Mouse (Mus musculus) limb, embryonic 15.5 days (tissue): ENCODE measurements at regions not wholly inside any gene's neighbourhood (a gene's known extent, or its start where the extent isn't known, plus 50 kb on each side); places are given as distances from the start of the nearest gene placed in this dataset.

Experiments used
- ATAC-seq: fragments of 200-750 bp; cut with Nextera tagmentation; 2 replicates; pipeline ENCODE4 v1.8.0; 2017; ENCODE audit warnings: low read depth, moderate TSS enrichment; ENCODE audit not compliant: insufficient number of reproducible peaks, low FRiP score, low TSS enrichment
- H3K27ac ChIP-seq: fragments of 300-500 bp; sonication (generic); 2 replicates; pipeline ENCODE4 v1.5.1; 2015; ENCODE audit warnings: moderate library complexity, mild to moderate bottlenecking, inconsistent platforms
- H3K27me3 ChIP-seq: fragments of 300-500 bp; sonication (generic); 2 replicates; pipeline ENCODE4 v1.6.1; 2015; ENCODE audit warnings: inconsistent platforms
- H3K36me3 ChIP-seq: fragments of 300-500 bp; sonication (generic); 2 replicates; pipeline ENCODE4 v1.6.1; 2015; ENCODE audit warnings: inconsistent platforms
- H3K4me1 ChIP-seq: fragments of 300-500 bp; sonication (generic); 2 replicates; pipeline ENCODE4 v1.6.1; 2015; ENCODE audit warnings: inconsistent platforms
- H3K4me2 ChIP-seq: fragments of 300-500 bp; sonication (generic); 2 replicates; pipeline ENCODE4 v1.6.1; 2015; ENCODE audit warnings: mild to moderate bottlenecking, inconsistent platforms
- H3K4me3 ChIP-seq: fragments of 300-500 bp; sonication (generic); 2 replicates; pipeline ENCODE4 v1.5.1; 2015; ENCODE audit warnings: mild to moderate bottlenecking, inconsistent platforms
- H3K9ac ChIP-seq: fragments of 300-500 bp; sonication (generic); 2 replicates; pipeline ENCODE4 v1.6.1; 2015; ENCODE audit warnings: inconsistent platforms
- H3K9me3 ChIP-seq: fragments of 300-500 bp; sonication (generic); 2 replicates; pipeline ENCODE4 v1.6.1; 2016; ENCODE audit warnings: inconsistent platforms
- WGBS: fragments of 180-500 bp; shearing (Covaris S2); methylation state at CpG from one replicate; pipeline ENCODE4 v1.1.7; 2015; 5-methylcytosine and 5-hydroxymethylcytosine counted together

DNA sequence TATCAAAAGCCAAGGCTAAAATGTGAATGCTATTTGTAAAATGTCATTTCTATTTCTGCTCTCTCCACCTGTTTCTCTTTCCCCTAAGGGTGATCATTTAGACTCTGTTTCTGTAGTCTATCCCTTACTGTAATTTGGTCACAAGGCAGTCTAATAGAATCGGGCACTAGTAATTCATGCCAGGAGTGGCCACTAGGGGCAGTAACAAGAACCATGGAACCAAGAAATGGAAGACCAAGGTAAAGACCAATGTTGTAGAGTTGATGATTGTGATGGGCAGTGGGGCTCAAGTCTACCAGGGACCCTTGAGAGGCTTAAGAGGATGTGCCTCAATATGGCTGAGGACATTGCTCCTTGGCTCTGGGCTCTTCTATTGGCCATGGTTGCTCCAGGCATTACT, 180.5 kb upstream of the Eif4g2 start:
- no peaks in the 10 kb centered on the region for H3K36me3 ChIP-seq
- H3K9me3 ChIP-seq = no peaks in the 10 kb centered on the region
- H3K27ac ChIP-seq = no peak overlapping the region
- H3K9ac ChIP-seq = no peak overlapping the region
- ATAC-seq = no peak
- 68% methylated on average over 1 of the region's 1 CpGs for WGBS
- no peaks in the 10 kb centered on the region for H3K27me3 ChIP-seq
- no peak overlapping the region for H3K4me2 ChIP-seq
- no peak overlapping the region for H3K4me3 ChIP-seq
- no peaks in the 10 kb centered on the region for H3K4me1 ChIP-seq

DNA sequence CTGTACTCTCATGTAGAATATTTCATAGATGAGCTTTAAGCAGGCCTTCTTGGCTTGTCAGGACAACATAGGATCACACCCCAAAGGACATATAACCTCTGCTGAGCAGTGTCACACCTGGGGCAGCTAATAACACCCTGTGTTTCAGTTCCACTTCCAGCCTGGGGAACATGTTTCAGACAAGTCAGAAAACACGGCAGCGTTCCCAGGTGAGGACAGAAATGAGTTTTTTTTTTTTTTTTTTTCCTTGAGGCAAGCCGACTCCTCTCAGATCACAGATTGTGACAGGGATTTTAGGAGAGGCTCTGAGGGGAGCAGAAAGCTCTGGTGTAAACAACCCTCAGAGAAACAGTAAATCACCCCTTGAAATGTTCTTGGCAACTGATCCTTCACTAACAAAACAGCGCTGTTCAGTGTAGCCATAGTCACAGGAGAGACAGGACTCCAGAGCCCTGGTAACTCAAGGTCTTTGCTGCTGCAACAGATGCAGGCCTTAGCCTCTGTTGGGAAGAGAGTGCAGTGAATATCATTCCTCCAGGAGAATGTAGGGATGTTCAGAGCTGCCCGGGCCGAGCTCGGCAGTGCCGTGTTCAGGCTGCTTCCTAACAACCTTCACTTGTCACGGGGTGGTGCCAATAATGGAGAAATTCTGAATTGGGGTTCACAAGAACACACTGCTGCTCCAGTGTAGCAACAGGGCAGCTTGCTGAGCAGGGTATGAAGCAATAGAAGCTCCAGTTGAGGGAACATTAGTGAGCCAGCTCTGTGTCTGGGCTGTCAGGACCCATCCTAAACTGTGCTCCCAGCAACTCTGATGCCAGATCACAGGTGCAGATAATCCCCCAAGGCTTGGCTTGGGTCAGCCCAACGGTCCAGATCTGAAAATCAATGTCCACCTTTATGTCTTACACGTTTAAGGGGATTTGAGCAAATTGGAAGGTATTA, 177.1 kb upstream of the Eif4g2 start:
- Histone ChIP-seq H3K27ac (peak overlapping the region; percentile 77), H3K4me1 (no peaks in the 10 kb centered on the region), H3K36me3 (no peaks in the 10 kb centered on the region), H3K27me3 (no peaks in the 10 kb centered on the region), H3K4me3 (no peak overlapping the region), H3K9me3 (no peaks in the 10 kb centered on the region), H3K4me2 (no peak overlapping the region), H3K9ac (no peak overlapping the region)
- 53% methylated on average over 11 of the region's 11 CpGs for WGBS
- no peak for ATAC-seq

DNA sequence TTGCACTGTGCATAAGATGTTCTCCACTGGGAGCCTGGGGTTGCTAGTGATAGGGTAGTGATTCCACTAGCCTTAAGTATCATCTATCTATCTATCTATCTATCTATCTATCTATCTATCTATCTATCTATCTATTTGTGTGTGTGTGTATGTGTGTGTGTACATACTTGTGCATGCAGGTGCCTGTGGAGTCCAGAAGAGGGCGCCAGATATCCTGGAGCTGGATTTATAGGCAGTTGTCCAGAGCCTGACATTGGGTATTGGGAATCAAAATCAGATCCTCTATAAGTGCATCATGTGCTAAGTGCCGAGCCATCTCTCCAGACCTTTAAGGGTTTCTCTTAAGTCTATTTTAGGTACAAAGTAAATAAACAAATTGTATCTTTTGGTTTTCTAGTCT, 175.0 kb upstream of the Eif4g2 start:
- no peak for ATAC-seq
- Histone ChIP-seq H3K27ac (no peak overlapping the region), H3K9ac (no peak overlapping the region), H3K27me3 (no peaks in the 10 kb centered on the region), H3K9me3 (no peaks in the 10 kb centered on the region), H3K4me2 (no peak overlapping the region), H3K4me3 (no peak overlapping the region), H3K36me3 (no peaks in the 10 kb centered on the region), H3K4me1 (no peaks in the 10 kb centered on the region)
- WGBS = 78% methylated on average over 2 of the region's 2 CpGs

DNA sequence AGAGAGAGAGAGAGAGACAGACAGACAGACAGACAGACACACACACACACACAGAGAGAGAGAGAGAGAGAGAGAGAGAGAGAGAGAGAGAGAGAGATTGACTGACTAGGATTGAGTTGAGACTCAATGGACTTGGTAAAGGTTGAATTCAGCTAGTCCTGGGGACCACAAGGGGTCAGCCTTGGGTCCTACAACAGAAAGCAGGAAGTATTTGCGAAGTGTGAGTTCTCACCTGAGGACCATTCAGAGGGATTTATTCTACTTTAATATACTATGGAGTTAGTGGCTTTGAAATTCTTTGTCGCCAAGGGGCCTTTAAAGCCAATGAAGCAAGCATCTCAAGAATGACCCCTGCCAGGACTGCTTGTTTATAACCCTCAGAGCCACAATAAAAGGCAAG, 173.4 kb upstream of the Eif4g2 start:
- H3K27me3 ChIP-seq = no peaks in the 10 kb centered on the region
- no peaks in the 10 kb centered on the region for H3K36me3 ChIP-seq
- H3K9me3 ChIP-seq = no peaks in the 10 kb centered on the region
- H3K9ac ChIP-seq = no peak overlapping the region
- H3K4me2 ChIP-seq = no peak overlapping the region
- 43% methylated on average over 2 of the region's 2 CpGs for WGBS
- ATAC-seq = no peak
- H3K4me1 ChIP-seq = no peaks in the 10 kb centered on the region
- no peak overlapping the region for H3K4me3 ChIP-seq
- H3K27ac ChIP-seq = no peak overlapping the region

DNA sequence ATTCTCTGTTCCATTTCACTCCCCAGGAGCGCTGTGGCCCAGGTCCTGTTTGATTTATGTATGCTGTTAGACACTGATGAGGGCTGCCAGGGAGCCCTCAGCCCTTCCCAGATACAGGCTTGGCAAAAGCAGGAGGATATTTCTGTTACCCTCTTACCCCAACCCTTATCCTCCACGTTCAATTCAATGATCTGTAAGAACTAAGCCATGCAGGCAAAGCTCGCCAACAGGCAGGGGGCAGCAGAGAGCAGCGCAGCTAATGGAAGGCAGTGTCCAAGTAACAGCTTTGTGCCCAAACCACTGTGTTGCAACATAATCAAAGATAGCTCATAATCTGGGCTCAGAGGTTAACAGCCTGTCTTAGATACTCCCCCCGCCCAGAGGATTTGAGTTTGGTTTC, 166.8 kb upstream of the Eif4g2 start:
- Histone ChIP-seq H3K4me2 (no peak overlapping the region), H3K27me3 (no peaks in the 10 kb centered on the region), H3K36me3 (no peaks in the 10 kb centered on the region), H3K4me3 (no peak overlapping the region), H3K27ac (no peak overlapping the region), H3K9me3 (no peaks in the 10 kb centered on the region), H3K4me1 (no peaks in the 10 kb centered on the region), H3K9ac (no peak overlapping the region)
- no peak for ATAC-seq
- WGBS = 30% methylated on average over 5 of the region's 5 CpGs

DNA sequence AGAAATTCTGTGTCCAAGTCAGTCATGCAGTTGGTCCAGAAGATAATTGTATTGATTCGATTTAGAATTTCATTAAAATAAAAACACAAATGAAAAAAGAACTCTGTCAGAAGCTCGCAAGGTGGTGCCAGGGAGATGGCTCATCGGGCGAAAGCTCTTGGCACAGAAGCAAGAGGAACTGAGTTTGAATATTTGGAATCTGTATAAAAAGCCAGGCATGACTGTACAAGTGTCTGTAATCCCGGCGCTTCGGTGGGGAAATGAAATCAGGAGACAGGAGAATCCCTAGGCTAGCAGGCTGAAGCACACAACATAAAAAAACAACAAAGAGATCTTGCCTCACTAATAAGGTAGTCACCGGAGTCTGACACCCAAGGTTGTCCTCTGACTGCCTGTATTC, 162.7 kb upstream of the Eif4g2 start:
- WGBS = 78% methylated on average over 8 of the region's 8 CpGs
- H3K9me3 ChIP-seq = no peaks in the 10 kb centered on the region
- no peak for ATAC-seq
- H3K9ac ChIP-seq = no peak overlapping the region
- no peaks in the 10 kb centered on the region for H3K36me3 ChIP-seq
- H3K27me3 ChIP-seq = peaks cover 3% of the 10 kb centered on the region; the same call in 1 of the 2 replicates
- H3K27ac ChIP-seq = no peak overlapping the region
- no peak overlapping the region for H3K4me2 ChIP-seq
- peaks cover 2% of the 10 kb centered on the region; the same call in 1 of the 2 replicates for H3K4me1 ChIP-seq
- no peak overlapping the region for H3K4me3 ChIP-seq

DNA sequence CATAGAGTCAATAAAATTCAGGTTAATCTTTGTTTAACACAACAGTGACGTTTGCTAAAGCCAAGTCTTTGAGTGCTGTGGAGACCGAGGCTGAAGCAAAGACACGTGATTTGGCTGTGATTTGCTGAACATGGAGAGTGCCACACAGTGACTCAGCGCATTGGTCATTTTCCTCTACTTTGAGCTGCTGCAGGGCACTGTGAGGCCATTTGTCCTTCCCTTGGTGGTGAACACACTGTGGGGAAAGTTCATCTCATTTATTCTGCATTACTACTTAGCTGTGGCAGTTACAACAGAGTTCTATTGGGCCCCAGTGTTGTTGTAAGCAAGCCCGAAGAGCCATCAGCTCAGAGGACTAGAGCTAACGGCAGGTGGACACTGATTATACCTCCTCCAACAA, 162.2 kb upstream of the Eif4g2 start:
- WGBS = 77% methylated on average over 6 of the region's 6 CpGs
- Histone ChIP-seq H3K4me2 (no peak overlapping the region), H3K27ac (no peak overlapping the region), H3K9ac (no peak overlapping the region), H3K36me3 (no peaks in the 10 kb centered on the region), H3K9me3 (no peaks in the 10 kb centered on the region), H3K4me1 (peaks cover 6% of the 10 kb centered on the region), H3K4me3 (no peak overlapping the region), H3K27me3 (peaks cover 3% of the 10 kb centered on the region; the same call in 1 of the 2 replicates)
- ATAC-seq = no peak

DNA sequence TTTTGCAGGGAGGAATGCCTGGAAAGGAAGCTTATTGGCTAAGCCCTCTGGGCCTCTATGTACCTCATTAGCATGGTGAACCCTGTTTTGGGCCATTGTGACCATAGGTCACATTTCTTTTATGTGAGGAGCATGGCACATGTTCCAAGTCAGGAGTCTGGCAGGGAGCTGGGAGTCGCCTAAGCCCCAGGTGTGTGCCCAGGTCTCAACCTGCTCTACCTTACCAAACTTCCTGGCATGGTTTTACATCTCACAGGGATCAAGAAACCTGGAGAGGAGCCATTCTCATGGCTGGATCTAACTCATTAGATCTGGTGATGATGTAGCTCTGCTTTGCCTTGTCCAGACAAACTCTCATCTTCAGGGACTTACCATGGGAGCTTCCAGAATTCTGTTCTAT, 161.0 kb upstream of the Eif4g2 start:
- H3K9me3 ChIP-seq = no peaks in the 10 kb centered on the region
- no peak for ATAC-seq
- no peak overlapping the region for H3K4me3 ChIP-seq
- no peak overlapping the region for H3K4me2 ChIP-seq
- peaks cover 10% of the 10 kb centered on the region; the same call in 1 of the 2 replicates for H3K27me3 ChIP-seq
- 70% methylated on average over 1 of the region's 1 CpGs for WGBS
- H3K9ac ChIP-seq = no peak overlapping the region
- H3K27ac ChIP-seq = no peak overlapping the region
- no peaks in the 10 kb centered on the region for H3K36me3 ChIP-seq
- peaks cover 9% of the 10 kb centered on the region for H3K4me1 ChIP-seq

DNA sequence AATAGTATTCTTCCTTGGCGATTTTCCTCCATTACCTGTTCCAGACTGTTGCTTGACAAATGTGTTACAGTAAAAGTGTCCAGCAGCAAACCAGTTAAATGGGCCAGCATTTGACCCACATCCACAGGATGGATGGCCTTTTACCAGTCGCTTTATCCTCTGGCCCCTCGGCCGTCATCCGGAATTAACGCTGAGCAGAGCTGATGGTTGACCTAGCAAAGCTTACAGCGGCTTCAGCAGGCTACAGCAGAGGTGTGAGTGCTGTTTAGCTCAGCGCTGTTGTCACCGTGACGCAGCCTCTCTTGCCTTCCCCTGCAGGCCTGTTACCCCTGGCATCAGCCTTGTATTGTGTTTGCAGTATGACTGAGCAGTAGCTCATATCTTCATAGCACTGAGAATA, 159.8 kb upstream of the Eif4g2 start:
- H3K4me2 ChIP-seq = no peak overlapping the region
- no peak overlapping the region for H3K27ac ChIP-seq
- H3K36me3 ChIP-seq = no peaks in the 10 kb centered on the region
- H3K9me3 ChIP-seq = no peaks in the 10 kb centered on the region
- no peak overlapping the region for H3K9ac ChIP-seq
- ATAC-seq = no peak
- H3K4me3 ChIP-seq = no peak overlapping the region
- peaks cover 10% of the 10 kb centered on the region; the same call in 1 of the 2 replicates for H3K27me3 ChIP-seq
- H3K4me1 ChIP-seq = peaks cover 9% of the 10 kb centered on the region
- 62% methylated on average over 10 of the region's 10 CpGs for WGBS

DNA sequence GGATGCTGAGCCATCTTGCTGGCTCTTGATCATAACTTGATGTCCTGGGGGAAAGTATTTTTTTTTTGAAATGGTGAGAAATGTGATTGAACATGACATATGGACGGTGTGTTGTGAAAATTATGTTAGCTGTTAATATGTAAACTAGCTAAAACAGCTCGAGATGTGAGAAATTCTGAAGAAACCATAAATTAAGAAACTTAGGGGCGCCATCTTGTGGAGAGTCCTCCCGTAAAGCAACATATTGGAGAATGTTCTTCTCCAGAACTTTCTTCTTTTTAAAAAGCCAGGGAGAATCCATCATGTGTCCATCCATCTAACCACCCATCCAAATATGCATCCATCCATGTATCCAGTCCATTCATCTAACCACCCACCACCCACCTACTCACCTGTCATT, 158.7 kb upstream of the Eif4g2 start:
- H3K36me3 ChIP-seq = no peaks in the 10 kb centered on the region
- 56% methylated on average over 4 of the region's 4 CpGs for WGBS
- H3K4me2 ChIP-seq = no peak overlapping the region
- H3K27ac ChIP-seq = no peak overlapping the region
- ATAC-seq = no peak
- H3K9me3 ChIP-seq = no peaks in the 10 kb centered on the region
- H3K27me3 ChIP-seq = peaks cover 10% of the 10 kb centered on the region; the same call in 1 of the 2 replicates
- no peak overlapping the region for H3K9ac ChIP-seq
- no peak overlapping the region for H3K4me3 ChIP-seq
- peaks cover 9% of the 10 kb centered on the region for H3K4me1 ChIP-seq

DNA sequence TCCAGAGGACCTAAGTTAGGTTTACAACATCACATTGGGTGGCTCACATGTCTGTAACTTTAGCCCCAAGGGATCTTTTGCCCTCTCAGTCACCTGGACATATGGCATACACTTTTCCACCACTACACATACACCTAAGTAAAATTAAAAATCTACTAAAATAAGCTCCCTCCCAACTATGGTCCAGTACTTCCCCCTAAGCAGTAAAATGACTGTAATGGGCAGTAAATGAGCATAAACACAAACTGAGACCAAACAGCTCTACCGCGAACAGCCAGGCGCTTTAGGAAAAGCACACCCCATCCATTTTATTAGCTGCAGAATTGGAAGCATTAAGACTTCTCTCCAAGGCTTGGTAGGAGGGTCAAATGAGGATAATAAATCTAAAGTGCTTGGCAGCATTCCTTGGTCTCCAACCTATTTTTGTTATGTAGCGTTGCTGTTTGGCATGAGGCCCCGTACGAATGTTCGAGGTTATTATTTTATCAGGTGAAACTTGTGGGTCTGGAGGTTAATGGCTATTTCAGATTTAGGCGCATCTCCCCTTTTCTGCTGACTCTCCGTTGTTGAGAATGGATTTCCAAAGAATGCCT, 157.5 kb upstream of the Eif4g2 start:
- no peak overlapping the region for H3K27ac ChIP-seq
- no peaks in the 10 kb centered on the region for H3K9me3 ChIP-seq
- WGBS = 19% methylated on average over 9 of the region's 9 CpGs
- no peak overlapping the region for H3K4me3 ChIP-seq
- H3K36me3 ChIP-seq = no peaks in the 10 kb centered on the region
- ATAC-seq = no peak
- H3K4me2 ChIP-seq = no peak overlapping the region
- H3K27me3 ChIP-seq = peaks cover 10% of the 10 kb centered on the region; the same call in 1 of the 2 replicates
- no peak overlapping the region for H3K9ac ChIP-seq
- peaks cover 9% of the 10 kb centered on the region for H3K4me1 ChIP-seq

DNA sequence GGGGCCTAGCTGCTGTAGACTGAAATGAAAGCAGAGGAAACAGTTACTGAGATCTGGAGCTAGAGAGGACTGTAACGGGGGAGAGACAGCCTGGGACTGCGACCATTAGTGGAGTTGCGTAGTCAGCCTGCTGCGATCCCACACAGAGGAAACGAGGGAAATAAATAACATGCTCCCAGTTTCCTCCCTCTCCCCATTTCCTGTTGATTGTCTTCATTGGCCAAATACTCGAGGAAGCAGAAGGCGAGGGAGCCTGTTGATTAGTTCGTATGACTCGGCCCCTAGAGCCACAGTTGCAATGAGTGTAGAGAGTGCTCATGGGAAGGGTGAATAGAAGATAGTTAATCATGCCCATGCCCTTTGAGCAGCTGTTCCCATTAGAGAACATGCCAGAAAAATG, 155.0 kb upstream of the Eif4g2 start:
- no peaks in the 10 kb centered on the region for H3K36me3 ChIP-seq
- H3K4me2 ChIP-seq = no peak overlapping the region
- H3K9me3 ChIP-seq = no peaks in the 10 kb centered on the region
- no peak overlapping the region for H3K27ac ChIP-seq
- no peak overlapping the region for H3K9ac ChIP-seq
- ATAC-seq = no peak
- no peak overlapping the region for H3K4me3 ChIP-seq
- WGBS = 49% methylated on average over 9 of the region's 9 CpGs
- peaks cover 9% of the 10 kb centered on the region for H3K4me1 ChIP-seq
- peaks cover 9% of the 10 kb centered on the region; the same call in 1 of the 2 replicates for H3K27me3 ChIP-seq
